Mouse (Mus musculus) heart, embryonic 16.5 days (tissue): ENCODE measurements around the gene Marcks. TPM values are rescaled to one million over a fixed set of nuclear protein-coding genes. Genes with fewer than 3 reads are reported as not detected.

Experiments used
- ATAC-seq: fragments of 200-750 bp; cut with Nextera tagmentation; replicated peaks from 2 replicates; pipeline ENCODE4 v1.8.0; 2017; ENCODE audit warnings: moderate number of reproducible peaks; ENCODE audit not compliant: insufficient read depth, low FRiP score; ENCODE audit errors: extremely low read depth
- H3K27ac ChIP-seq: fragments of 300-500 bp; sonication (generic); 2 replicates; pipeline ENCODE4 v1.5.1; 2014; ENCODE audit warnings: mild to moderate bottlenecking, low read length, control low read depth, moderate library complexity
- H3K27me3 ChIP-seq: fragments of 300-500 bp; sonication (generic); 2 replicates; pipeline ENCODE4 v1.6.1; 2014; ENCODE audit warnings: low read length, mixed read lengths; ENCODE audit not compliant: control insufficient read depth, insufficient read depth
- H3K36me3 ChIP-seq: fragments of 300-500 bp; sonication (generic); 2 replicates; pipeline ENCODE4 v1.6.1; 2014; ENCODE audit not compliant: control insufficient read depth, insufficient read depth
- H3K4me1 ChIP-seq: fragments of 300-500 bp; sonication (generic); 2 replicates; pipeline ENCODE4 v1.6.1; 2014; ENCODE audit warnings: low read length, mixed read lengths; ENCODE audit not compliant: control insufficient read depth, insufficient read depth
- H3K4me2 ChIP-seq: fragments of 300-500 bp; sonication (generic); 2 replicates; pipeline ENCODE4 v1.6.1; 2014; ENCODE audit warnings: low read depth, mild to moderate bottlenecking, control low read depth, low read length
- H3K4me3 ChIP-seq: fragments of 300-500 bp; sonication (generic); 2 replicates; pipeline ENCODE4 v1.5.1; 2014; ENCODE audit warnings: mild to moderate bottlenecking, control low read depth, low read length
- H3K9ac ChIP-seq: fragments of 300-500 bp; sonication (generic); 2 replicates; pipeline ENCODE4 v1.6.1; 2014; ENCODE audit warnings: low read length, control low read depth
- H3K9me3 ChIP-seq: fragments of 300-500 bp; sonication (generic); replicated peaks from 2 replicates; pipeline ENCODE4 v1.6.1; 2016; ENCODE audit warnings: low read length; ENCODE audit not compliant: control insufficient read depth
- WGBS: fragments of 180-500 bp; shearing (Covaris S2); extraction: QIAGEN DNeasy Blood & Tissue Kit; methylation state at CpG from one replicate; pipeline ENCODE4 v1.1.7; 2014; 5-methylcytosine and 5-hydroxymethylcytosine counted together
- polyA plus RNA-seq: library from polyadenylated mRNA; unstranded; fragments of >200 nt; fragmentation: Nextera tagmentation; extraction: Ambion mirVana; gene quantifications from 2 replicates; pipeline ENCODE4 v1.2.1, GENCODE M21; 2015

Marcks gene
- polyA plus RNA-seq, 1 experiment from 2014 or later, result 37.6 TPM

DNA sequence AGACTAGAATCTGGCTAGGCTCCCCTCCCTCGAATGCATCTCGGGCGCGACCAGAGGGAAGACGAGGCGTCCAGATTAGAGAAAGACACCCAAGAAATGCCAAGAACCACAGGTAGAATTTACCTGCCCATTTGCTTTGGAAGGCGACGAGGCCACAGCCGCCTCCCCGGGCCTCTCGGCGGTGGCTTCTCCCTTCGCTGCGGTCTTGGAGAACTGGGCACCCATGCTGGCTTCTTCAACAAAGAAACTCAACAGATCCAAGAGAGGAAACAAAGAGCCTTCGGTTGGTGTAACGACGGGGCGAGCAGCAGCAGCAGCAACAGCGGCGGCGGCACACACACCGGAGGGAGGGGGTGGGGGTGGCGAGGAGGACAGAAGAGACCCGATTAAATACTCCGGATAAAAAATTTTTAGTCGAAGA lies 399 bp downstream of the Marcks start:
- Histone ChIP-seq H3K27ac (peak overlapping the region; percentile 98), H3K4me3 (peak overlapping the region; percentile 99), H3K9ac (peak overlapping the region; percentile 99), H3K4me2 (peak overlapping the region; percentile 97), H3K9me3 (no peaks in the 10 kb centered on the region), H3K27me3 (no peaks in the 10 kb centered on the region), H3K4me1 (peaks cover 6% of the 10 kb centered on the region), H3K36me3 (peaks cover 8% of the 10 kb centered on the region)
- no peak for ATAC-seq
- under 1% methylated on average over 26 of the region's 26 CpGs for WGBS

DNA sequence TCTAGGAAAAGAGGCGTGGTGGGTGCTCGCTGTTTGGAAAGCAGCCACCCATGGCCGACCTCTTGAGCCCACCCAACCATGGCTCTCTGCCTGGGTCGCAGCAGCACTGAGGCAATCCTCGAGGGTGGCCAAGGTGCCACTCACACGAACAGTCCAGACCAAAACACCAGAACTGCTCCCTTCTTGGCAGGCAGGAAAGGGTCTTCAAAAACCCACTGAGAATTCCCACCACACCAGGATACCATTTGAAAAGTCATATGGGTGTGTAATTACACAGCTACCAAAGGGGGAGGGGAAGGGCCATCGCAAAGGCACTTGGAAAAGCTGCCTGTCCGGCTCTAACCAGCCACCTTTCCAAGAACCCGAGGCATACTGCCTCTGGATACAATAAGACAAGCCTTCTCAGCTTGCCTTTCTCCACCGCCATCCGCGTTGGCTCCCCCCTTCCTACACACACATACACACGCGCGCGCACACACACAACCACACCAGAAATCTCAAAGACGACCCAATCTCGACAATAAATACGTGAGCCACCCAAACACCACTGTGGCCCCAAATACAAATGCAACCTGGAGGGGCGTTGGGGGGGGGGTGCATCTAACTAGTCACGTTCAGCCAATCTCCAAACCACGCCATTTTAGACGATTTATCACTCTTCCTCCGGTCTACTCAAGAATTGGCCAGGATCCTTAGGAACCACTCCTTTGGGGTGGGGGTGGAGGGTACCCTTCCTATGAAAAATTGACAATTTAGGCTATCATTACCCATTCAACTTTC lies 999 bp downstream of the Marcks start:
- Histone ChIP-seq H3K9ac (peak overlapping the region; percentile 99), H3K27me3 (no peaks in the 10 kb centered on the region)
- under 1% methylated on average over 24 of the region's 24 CpGs for WGBS

DNA sequence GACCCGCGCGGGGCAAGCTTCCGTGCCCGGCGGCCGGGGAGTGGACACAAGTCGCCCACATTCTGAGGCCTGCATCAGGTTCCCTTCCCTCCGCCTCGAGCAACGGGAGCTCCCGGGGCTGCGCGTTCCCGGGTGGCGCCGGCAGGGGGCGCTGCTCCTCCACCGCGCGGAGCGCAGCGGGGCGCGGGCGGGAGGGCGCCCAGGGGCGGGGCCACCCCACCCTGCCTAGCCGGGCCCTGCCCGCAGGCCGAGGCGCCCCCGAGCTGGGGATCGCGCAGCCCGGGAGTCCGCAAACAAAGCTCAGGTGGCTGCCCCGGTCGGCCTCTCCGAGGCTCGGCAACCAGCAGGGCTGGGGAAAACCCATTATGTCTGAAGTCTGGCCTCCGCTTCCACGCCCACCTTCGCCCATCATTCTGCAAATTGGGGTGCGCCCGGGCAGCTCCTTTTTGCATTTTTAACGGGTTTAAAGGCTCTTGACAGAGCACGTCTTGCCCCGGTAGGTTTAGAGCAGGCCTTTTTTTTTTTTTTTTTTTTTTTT lies 1.7 kb downstream of the Marcks start:
- peak overlapping the region; percentile 97 for H3K4me2 ChIP-seq
- H3K9me3 ChIP-seq, result no peaks in the 10 kb centered on the region
- peak overlapping the region; percentile 99 for H3K4me3 ChIP-seq
- H3K27me3 ChIP-seq, result no peaks in the 10 kb centered on the region
- H3K36me3 ChIP-seq, result peaks cover 11% of the 10 kb centered on the region
- ATAC-seq, result peak; percentile 78
- peaks cover 6% of the 10 kb centered on the region for H3K4me1 ChIP-seq
- peak overlapping the region; percentile 98 for H3K27ac ChIP-seq
- H3K9ac ChIP-seq, result peak overlapping the region; percentile 99
- under 1% methylated on average over 38 of the region's 49 CpGs for WGBS

More for the DNA sequence above, 999 bp downstream of the Marcks start:
- H3K4me1 ChIP-seq, result peaks cover 6% of the 10 kb centered on the region
- peak overlapping the region; percentile 98 for H3K27ac ChIP-seq
- ATAC-seq, result no peak
- H3K4me2 ChIP-seq, result peak overlapping the region; percentile 97
- peak overlapping the region; percentile 99 for H3K4me3 ChIP-seq
- H3K9me3 ChIP-seq, result no peaks in the 10 kb centered on the region
- peaks cover 9% of the 10 kb centered on the region for H3K36me3 ChIP-seq

DNA sequence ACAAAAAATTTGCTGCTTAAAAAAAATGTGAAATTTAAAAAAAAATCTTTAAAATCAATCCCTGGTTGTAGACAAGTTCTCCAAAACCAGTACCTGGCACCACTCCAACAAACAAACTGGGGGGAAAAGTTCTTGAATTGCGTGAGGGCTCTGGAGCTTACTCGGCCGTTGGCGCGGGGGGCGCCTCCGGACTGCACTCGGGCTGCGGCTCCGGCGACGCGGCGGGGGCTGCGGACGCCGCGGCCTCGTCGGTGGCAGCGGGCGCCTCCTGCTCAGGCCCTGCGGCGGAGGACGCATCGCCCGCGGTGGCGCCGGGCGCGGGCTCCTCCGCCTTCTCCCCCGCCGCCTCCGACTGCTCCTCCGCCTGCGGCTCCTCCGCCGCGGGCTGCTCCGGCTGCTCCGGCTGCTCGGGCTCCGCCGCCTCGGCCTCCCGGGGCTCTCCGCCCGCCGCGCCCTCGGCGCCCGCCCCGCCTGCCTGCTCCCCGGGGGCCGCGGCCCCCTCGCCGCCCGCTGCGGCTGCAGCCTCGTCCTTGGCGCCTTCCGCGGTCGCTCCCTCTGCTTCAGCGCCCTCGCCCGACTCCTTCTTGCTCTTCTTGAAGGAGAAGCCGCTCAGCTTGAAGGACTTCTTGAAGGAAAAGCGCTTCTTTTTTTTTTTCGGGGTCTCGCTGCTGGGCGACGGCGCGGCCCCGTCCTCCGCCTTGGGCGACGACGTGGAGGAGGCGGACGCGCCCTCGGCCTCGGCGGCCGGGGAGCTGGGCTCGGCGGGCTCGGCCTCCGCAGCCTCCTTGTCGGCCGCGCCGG lies 2.6 kb downstream of the Marcks start:
- no peaks in the 10 kb centered on the region for H3K9me3 ChIP-seq
- WGBS, result under 1% methylated on average over 94 of the region's 99 CpGs
- 0 out of 2 replicates have a peak, but pooled peaks have one; percentile 0 for ATAC-seq
- peaks cover 11% of the 10 kb centered on the region for H3K36me3 ChIP-seq
- H3K9ac ChIP-seq, result peak overlapping the region; percentile 99
- H3K4me1 ChIP-seq, result peaks cover 6% of the 10 kb centered on the region
- H3K4me2 ChIP-seq, result peak overlapping the region; percentile 75
- peak overlapping the region; percentile 99 for H3K4me3 ChIP-seq
- H3K27ac ChIP-seq, result peak overlapping the region; percentile 98
- no peaks in the 10 kb centered on the region for H3K27me3 ChIP-seq

DNA sequence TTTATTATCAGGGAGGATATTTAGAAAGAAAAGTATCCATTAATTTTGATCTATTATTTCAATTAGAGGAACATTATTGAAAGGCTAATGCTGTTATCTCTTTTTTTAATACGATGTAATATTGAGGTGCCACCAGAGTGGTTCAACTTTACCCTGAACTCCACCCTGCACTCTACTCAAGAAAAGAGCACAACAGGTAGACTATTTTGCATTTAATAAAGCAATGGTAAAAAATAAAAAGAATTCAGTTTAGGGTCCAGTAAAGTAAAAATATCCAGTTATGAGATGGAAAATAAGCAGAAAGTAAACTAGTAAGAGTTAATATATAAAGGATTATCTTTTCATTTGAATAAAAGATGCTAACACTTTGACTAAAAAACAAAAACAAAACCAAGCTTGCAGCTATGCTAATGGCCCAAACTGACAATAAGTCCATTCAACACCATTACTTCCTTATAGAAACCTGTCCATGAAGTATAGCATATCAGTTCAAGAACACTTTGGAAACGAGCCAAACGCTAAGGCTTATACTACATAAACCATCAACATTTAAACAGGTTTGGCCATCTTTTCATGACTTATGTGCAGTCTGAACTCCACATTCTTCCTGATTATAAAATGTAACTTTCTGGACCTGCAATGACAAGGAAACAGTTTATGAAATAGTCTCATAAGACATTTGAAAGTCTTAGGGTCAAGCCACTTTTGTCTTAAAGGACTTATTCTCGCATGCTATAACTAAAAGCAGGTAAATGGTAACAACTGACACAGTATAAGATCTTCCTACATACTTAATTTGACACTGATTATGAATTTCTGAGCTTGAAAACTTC lies 4.6 kb downstream of the Marcks start:
- Histone ChIP-seq H3K4me3 (no peak overlapping the region), H3K27ac (no peak overlapping the region), H3K4me1 (peaks cover 6% of the 10 kb centered on the region), H3K9me3 (no peaks in the 10 kb centered on the region), H3K36me3 (peaks cover 11% of the 10 kb centered on the region), H3K27me3 (no peaks in the 10 kb centered on the region), H3K9ac (no peak overlapping the region; the same call in 1 of the 2 replicates), H3K4me2 (peak overlapping the region; percentile 55; the same call in 1 of the 2 replicates)
- ATAC-seq, result no peak
- WGBS, result 80% methylated on average over 4 of the region's 4 CpGs

DNA sequence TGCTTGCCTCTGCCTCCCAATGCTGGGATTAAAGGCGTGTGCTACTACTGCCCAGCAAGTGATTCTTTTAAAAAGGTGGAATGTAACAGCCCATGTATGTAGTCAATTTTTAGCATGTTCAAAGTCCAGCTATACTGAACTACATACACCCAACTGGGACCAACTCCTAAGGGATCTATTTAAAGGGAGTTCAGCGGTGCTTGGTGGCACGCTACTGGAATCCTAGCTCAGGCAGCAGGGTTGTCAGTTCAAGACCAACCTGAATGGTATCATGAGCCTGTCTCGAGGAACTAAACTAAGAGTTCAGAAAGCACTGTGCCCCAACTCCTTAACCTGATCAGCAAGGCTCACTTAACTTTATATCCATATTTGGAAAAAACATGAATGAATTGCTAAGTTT lies 6.0 kb downstream of the Marcks start:
- H3K27me3 ChIP-seq, result no peaks in the 10 kb centered on the region
- H3K4me1 ChIP-seq, result peaks cover 6% of the 10 kb centered on the region
- H3K36me3 ChIP-seq, result peaks cover 11% of the 10 kb centered on the region
- H3K27ac ChIP-seq, result no peak overlapping the region
- no peak overlapping the region for H3K9ac ChIP-seq
- no peak for ATAC-seq
- WGBS, result 97% methylated on average over 4 of the region's 4 CpGs
- H3K4me2 ChIP-seq, result no peak overlapping the region
- no peaks in the 10 kb centered on the region for H3K9me3 ChIP-seq
- H3K4me3 ChIP-seq, result no peak overlapping the region

DNA sequence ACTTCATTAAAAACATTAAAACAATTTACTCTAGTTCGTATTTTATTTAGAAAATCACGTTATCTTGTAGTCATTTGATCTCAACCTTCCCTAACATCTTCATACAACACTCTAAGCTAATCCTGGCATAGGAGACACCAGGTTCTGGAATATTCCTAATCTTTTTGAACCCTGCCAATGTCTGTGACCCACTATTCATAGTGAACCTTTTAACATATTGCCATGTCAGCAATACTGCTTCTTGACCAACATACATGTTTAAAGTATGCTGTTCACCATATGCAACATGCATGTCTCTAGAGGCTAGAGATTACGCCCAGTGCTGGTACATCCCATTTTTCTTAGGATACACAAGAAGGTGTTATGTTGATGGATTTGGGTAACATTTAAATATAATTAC lies 9.1 kb downstream of the Marcks start:
- H3K9ac ChIP-seq, result no peak overlapping the region
- no peaks in the 10 kb centered on the region for H3K9me3 ChIP-seq
- no peaks in the 10 kb centered on the region for H3K27me3 ChIP-seq
- no peak overlapping the region for H3K4me2 ChIP-seq
- no peak overlapping the region for H3K4me3 ChIP-seq
- peaks cover 2% of the 10 kb centered on the region; the same call in 1 of the 2 replicates for H3K4me1 ChIP-seq
- ATAC-seq, result no peak
- H3K27ac ChIP-seq, result no peak overlapping the region
- peaks cover 8% of the 10 kb centered on the region for H3K36me3 ChIP-seq
- WGBS, result 81% methylated on average over 3 of the region's 3 CpGs

DNA sequence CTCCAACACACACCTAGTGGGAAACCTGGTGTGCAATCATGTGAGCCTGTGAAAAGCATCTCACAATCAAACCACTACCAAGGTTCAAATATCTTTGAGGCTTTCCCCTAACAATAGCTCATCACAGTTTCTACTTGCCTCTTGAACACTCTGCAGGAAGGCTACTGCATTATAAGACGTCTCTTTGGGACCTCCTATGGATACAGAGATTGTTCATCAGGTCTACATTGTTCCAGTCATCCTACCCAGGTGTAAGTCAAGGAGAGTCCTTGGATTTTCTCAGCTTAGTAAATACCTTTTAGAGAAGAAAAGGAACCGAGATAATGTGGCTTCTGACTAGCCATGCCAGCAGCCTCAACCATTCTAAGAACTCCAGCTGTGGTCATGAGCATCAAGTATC lies 23.4 kb downstream of the Marcks start:
- no peaks in the 10 kb centered on the region for H3K27me3 ChIP-seq
- no peaks in the 10 kb centered on the region for H3K36me3 ChIP-seq
- WGBS, result 74% methylated on average over 2 of the region's 2 CpGs
- no peak for ATAC-seq
- no peak overlapping the region for H3K4me3 ChIP-seq
- no peak overlapping the region for H3K4me2 ChIP-seq
- H3K27ac ChIP-seq, result no peak overlapping the region
- no peaks in the 10 kb centered on the region for H3K4me1 ChIP-seq
- no peak overlapping the region for H3K9ac ChIP-seq
- no peaks in the 10 kb centered on the region for H3K9me3 ChIP-seq
